Mouse (Mus musculus) cerebellum, adult 11 months (tissue): ENCODE measurements around the gene 1600014C10Rik.

Experiments used
- DNase-seq: peaks from one replicate; pipeline ENCODE4 v3.0.0; 2022

The 1600014C10Rik gene

DNA sequence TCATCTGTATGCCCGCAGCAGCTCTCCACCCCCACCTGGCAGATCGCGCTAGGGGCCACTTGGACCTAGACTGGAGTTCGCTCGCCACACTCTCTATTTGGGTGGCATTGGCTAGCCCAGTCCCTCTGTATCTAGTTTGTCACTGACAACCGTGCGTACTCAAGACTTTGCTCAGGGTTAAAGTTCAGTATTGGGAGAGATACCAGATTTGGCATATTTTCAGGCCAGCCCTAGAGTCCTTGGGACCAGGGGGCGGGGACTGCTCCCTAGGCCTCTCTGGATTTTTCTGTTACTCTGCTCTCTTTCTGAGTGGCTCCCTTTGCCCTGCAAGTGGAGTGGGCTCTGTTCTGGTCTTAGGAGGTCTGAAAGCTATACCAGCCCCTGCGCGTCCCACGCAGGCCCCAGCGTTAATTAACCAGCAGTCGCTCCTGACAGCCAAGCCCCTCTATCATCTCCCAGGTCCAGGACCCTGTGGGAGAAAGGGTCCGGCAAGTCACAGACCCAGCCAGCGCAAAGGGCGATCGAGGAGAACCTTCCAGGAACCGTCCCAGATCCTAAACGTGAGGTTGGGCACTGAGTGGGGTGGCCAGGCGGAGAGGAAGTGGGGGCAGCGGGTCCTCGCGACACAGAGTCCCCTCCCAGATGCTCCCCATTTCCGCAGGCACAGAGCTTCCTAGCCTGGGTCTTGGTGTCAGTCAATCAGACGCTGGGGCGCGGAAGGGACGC, at the start of gene 1600014C10Rik:
1600014C10Rik (plus strand) TSS at position 256 of the 726 bp plus-strand sequence.
- no peak for DNase-seq

GRCm38 (mm10) chr7:38134471-38134870, 48.5 kb upstream of the 1600014C10Rik start:
- no peak for DNase-seq

- DNase-seq: no peak
Observed at GRCm38 (mm10) chr7:38140324-38140723, 42.7 kb upstream of the 1600014C10Rik start.

- peak; percentile 80 for DNase-seq
Observed at GRCm38 (mm10) chr7:38141747-38142545, 41.1 kb upstream of the 1600014C10Rik start.

GRCm38 (mm10) chr7:38147477-38147876, 35.5 kb upstream of the 1600014C10Rik start:
- no peak for DNase-seq

GRCm38 (mm10) chr7:38151706-38152312, 31.2 kb upstream of the 1600014C10Rik start:
- DNase-seq: no peak

GRCm38 (mm10) chr7:38152571-38152970, 30.4 kb upstream of the 1600014C10Rik start:
- no peak for DNase-seq

GRCm38 (mm10) chr7:38155829-38156228, 27.2 kb upstream of the 1600014C10Rik start:
- no peak for DNase-seq

DNA sequence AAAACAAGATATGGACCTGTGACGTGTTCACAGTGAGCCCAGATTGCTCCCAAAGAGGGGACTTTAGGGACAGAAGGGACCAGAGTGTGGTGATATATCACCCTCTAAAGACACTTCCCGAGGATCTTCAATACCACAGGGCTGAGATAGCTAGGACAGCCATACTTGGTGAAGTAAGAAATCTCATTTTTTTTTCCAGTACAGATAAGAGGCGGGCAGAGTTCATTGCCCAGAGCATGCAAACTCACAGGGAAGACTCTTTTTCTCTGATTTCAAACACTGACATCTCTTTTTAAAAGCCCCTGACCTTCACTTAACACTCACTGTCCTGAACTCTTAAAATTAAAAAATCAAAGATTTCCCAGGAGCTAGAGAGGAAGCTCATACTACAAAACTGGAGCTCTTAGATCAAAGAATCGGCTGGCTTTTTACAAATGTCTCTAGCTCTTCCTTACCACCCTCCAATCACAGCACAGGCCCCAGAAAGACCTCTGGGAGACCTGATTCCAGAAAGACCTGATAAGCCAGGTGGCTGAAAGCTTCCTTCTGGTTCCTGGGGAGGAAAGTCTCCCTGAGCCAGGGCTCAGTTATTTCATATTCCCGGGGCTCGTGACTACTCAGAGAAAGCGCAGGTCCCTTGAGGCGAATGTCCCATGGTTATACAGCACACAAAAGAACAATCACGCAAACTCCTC, 24.1 kb upstream of the 1600014C10Rik start:
- DNase-seq: no peak

DNA sequence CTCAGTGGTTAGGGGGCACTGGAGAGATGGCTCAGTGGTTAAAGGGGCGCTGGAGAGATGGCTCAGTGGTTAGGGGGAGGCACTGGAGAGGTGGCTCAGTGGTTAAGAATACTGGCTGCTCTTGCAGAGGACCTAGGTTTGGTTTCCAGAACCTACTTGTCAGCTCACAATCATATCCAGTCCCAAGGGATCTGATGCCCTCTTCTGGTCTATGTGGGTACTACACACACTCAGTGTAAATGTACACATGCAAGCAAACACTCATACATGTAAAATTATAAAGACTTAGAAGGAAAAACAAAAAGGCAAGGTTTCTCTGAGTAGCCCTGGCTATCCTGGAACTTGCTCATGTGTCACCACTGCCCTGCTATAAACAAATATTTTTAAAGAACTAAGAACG, 21.6 kb upstream of the 1600014C10Rik start:
- no peak for DNase-seq

DNA sequence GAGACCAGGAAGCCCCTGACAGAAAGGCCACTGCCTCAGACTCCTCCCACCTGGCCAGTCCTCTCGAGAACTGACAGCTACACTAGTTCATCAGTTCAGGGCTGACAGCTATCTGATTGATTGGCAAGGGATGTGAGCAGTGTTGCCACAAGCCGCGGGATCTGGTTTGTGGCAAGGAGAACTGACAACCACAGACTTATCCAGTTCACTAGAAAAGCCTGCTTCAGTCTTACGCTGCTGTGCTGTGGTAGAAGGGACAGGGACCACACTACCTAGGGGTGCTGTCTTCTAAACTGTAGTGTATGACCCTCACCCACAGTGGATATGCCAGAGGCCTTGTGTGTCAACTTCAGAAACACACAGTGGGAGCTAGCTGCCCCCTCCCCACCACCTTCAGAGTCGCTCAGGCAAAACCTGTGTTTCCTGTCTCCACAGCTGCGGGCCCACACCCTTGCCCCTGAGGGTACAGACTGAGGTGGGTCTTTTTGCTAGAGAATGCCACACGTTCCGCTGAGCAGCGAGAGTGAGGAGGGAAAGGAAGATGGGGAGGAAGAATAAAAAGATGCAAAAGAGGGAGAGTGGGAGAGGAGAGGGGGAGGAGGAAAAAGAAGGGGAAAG, 19.5 kb upstream of the 1600014C10Rik start:
- no peak for DNase-seq

DNA sequence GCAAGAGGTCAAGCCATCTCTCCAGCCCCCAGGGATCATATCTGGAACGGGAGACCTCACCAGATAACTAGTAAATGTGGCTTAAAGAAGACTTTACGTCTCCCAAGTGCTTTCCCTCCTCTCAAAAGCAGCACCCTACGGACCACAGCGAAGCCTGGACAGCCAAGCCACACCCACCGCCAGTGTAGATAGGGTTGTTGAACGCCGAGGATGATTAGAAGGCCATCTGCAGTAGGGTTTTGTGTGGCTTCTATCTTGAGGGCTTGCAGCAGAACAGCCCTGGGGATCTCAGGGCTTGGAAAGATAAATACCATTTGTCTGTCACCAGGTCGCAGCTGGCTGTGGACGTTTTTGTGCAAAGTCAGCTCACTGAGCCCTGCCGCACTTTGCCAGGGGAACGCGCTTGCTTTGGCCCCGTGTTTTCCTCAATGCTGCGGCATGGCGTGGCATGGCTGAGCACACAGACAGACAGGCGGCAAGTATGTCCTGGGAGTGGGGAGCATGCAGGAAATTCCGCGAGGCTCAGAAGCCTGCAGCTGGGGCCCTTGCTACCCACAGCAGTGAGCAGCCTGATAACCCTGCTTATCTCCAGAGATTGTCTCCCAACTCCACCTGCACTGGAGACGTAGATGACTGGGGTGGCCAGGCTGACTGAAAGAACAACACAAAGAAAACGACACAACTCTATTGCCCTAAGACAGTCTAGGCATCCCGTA, 15.9 kb upstream of the 1600014C10Rik start:
- DNase-seq: no peak

DNA sequence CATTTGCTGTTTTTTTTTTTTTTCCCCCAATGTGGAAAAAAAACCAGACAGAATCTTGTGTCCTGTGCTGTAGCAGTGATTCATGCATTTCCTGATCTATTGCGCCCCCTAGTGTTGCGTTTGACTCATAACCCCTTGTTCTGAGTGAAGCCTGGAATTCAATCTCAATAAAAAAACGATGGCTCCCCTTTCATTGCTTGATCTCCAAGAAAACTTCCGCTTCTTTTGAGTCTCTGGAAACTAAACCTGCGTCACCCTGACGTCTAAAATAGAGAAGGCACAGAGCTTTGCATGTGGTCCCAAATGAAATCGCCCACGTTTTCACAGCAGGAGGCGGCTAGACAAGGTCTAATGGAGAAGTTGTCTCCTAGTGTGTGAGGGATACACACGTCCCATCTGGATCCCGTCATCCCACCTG, 15.3 kb upstream of the 1600014C10Rik start:
- peak; percentile 38 for DNase-seq

GRCm38 (mm10) chr7:38173871-38174270, 9.1 kb upstream of the 1600014C10Rik start:
- DNase-seq: no peak

- DNase-seq: no peak
Observed at GRCm38 (mm10) chr7:38174321-38175148, 8.5 kb upstream of the 1600014C10Rik start.

DNA sequence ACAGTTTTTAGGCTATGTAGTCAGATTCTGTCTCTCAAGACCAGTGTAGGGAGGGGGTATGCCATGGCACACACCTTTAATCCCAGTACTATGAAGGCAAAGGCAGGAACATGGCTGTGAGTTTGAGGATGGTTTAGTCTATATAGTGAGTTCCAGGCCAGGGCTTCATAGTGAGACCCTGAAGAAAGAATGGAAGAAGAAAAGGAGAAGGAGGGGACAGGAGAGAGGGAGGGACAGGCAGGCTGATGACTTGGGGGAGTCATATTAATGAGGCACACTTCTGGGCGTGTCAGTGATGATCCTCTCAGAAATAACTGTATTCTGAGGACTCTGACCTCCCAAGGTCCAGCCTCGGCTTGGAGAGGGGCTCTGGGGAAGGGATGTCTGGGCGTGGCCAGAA, 7.0 kb upstream of the 1600014C10Rik start:
- DNase-seq: no peak

GRCm38 (mm10) chr7:38179896-38180295, 3.1 kb upstream of the 1600014C10Rik start:
- DNase-seq: no peak

DNA sequence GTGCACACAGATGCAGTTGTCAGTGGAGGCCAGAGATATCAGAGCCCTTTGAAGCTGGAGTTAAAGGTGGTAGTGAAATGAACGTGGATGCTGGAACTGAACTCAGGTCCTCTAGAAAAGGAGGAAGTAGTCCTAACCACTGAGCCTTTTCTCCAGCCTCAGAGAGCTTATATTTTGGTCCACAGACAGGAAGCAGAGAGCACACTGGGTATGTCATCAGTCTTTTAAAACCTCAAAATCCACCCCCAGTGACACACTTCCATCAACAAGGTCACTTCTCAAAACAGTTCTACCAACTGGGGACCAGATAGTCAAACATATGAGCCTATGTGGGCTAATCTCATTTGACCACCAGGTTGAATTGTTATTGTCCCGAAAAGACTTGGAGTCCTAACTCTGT, 1.7 kb upstream of the 1600014C10Rik start:
- no peak for DNase-seq

- DNase-seq: peak; percentile 84
Observed at GRCm38 (mm10) chr7:38182596-38182961, 438 bp upstream of the 1600014C10Rik start.

GRCm38 (mm10) chr7:38183709-38184417, 846 bp downstream of the 1600014C10Rik start:
- DNase-seq: peak; percentile 90

- DNase-seq: peak; percentile 52
Observed at GRCm38 (mm10) chr7:38184418-38184745, 1.4 kb downstream of the 1600014C10Rik start.
